Mouse (Mus musculus): Measurements from ENCODE around the gene Olfr1163. TPM values are rescaled to one million over a fixed set of nuclear protein-coding genes. Genes with fewer than 3 reads are reported as not detected.

Gene Olfr1163
- total RNA-seq (2023) = not detected

DNA sequence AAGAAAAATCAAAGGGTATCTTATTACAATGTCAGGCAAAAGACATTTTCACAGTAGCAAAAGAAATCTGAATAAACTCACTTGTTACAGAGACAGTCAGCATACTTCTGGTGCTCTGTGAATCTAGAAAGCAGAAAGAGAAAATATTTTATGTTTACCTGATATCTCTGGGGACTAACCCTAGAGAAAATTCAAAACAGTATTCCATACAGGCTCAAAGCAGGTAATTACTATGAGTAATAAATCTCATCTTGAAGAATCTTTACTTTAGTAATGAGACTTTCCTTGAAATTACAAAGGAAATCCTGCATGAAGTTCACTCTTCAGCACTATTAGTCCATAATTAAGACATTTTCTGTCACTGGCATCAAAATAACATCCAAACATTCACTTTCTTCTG is at the start of gene Olfr1163:
Olfr1163 (minus strand) TSS at position 101 of the 400 bp plus-strand sequence.

DNA sequence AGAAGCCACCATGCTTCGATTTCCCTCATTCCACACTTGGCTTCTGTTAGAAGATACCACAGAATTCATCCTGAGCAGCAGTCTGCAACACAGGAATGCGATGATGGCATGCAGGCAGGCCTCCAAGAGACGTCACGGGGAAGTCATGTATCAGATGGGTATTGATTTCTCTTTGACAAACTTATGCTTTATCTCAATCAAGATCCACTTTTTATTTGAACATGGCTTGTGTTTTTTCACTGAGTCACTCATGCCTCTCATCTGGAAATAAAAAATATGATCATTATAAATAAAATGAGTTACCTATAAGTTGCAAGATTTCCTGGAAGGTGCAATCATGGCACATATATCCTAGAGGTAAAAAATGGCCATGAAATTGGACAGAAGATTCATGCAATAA is 22.2 kb upstream of the Olfr1163 start, which contains the start of gene Olfr1164:
Olfr1164 (minus strand) TSS at position 101 of the 400 bp plus-strand sequence.

DNA sequence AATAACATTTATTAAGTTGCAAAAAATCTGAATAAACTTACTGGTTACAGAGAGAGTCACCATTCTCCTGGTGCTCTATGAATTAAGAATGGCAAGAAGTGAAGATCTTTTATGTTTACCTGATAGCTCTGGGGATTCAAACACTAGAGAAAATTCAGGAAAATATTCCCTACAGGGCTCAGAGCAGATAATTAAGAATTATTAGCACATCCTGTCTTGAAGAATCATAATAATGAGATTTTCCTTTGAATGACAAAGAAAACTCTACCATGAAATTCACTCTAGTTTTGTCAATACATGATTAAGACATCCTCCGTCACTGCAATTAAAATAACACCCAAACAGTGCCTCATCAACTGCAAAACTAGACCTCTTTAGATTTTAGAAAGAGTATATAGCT is 20.6 kb downstream of the Olfr1163 start, which contains the start of gene Olfr1162:
Olfr1162 (minus strand) TSS at position 101 of the 400 bp plus-strand sequence.

DNA sequence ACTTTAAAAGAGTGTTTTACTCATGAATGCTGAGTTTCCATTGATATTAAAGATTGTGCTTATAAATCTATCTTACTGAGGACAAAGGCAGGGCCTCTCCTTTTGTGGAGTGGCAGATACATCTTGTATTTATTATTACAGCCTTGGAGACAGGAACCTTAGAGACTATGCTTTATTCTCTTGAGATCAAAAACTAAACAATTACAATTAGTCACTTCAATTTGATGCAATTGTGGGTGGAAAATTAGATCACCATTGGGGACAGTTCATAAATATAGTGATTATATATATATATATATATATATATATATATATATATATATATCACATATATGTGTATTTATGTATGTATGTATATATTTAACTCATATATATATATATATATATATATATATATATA is 34.0 kb downstream of the Olfr1163 start, which contains the start of gene Olfr73:
Olfr73 (minus strand) TSS at position 101 of the 400 bp plus-strand sequence.

DNA sequence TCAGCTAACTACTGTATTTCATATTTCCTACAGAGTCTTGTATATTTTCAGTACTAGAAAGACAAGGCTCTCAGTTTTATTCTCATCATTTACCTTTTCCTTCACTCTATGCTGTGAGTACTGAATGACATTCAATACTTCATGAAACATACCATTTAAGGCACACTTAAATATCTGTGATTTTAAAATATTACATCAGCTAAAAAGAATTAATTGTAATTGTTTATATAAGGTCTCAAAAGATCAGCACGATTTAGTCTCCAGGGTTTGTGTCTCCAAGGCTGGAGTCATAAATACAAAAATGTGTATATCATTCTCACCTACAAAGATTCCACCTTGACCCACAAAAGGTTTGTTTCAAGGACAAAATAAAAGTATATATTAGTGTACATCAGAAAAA is 49.2 kb downstream of the Olfr1163 start, which contains the start of gene Olfr1161:
Olfr1161 (plus strand) TSS at position 301 of the 400 bp plus-strand sequence.

Other genes starting within 250 kb of the Olfr1163 start
- gene Olfr1148, start 241.3 kb downstream of the Olfr1163 start, total RNA-seq (2023) = not detected
- not detected for gene Olfr1150-ps1, start 227.8 kb downstream of the Olfr1163 start, total RNA-seq (2023)
- not detected for gene Olfr1151, start 216.0 kb downstream of the Olfr1163 start, total RNA-seq (2023)
- not detected for gene Olfr1152, start 205.3 kb downstream of the Olfr1163 start, total RNA-seq (2023)
- gene Olfr1153, start 176.9 kb downstream of the Olfr1163 start, total RNA-seq (2023) = not detected
- not detected for gene Olfr1154, start 166.7 kb downstream of the Olfr1163 start, total RNA-seq (2023)
- not detected for gene Olfr1155, start 126.7 kb downstream of the Olfr1163 start, total RNA-seq (2023)
- not detected for gene Olfr1156, start 118.7 kb downstream of the Olfr1163 start, total RNA-seq (2023)
- gene Olfr1157, start 103.5 kb downstream of the Olfr1163 start, total RNA-seq (2023) = not detected
- gene Olfr74, start 97.2 kb downstream of the Olfr1163 start, total RNA-seq (2023) = not detected
- not detected for gene Olfr1158, start 81.7 kb downstream of the Olfr1163 start, total RNA-seq (2023)
- gene Olfr1160, start 63.6 kb downstream of the Olfr1163 start, total RNA-seq (2023) = not detected
- gene Olfr1161, start 49.1 kb downstream of the Olfr1163 start, total RNA-seq (2023) = not detected
- gene Olfr73, start 34.1 kb downstream of the Olfr1163 start, total RNA-seq (2023) = not detected
- gene Olfr1162, start 20.7 kb downstream of the Olfr1163 start, total RNA-seq (2023) = not detected
- gene Olfr1164, start 22.1 kb upstream of the Olfr1163 start, total RNA-seq (2023) = not detected
- gene Olfr1166, start 56.4 kb upstream of the Olfr1163 start, total RNA-seq (2023) = not detected
- not detected for gene Olfr1167, start 83.4 kb upstream of the Olfr1163 start, total RNA-seq (2023)
- not detected for gene Olfr1168, start 110.0 kb upstream of the Olfr1163 start, total RNA-seq (2023)
- gene Olfr1170, start 156.5 kb upstream of the Olfr1163 start, total RNA-seq (2023) = not detected
- gene Olfr1173, start 208.0 kb upstream of the Olfr1163 start, total RNA-seq (2023) = under 1 TPM in 1 of 2 experiments, not detected in 1; 0.08 TPM
- not detected for gene Olfr1174-ps, start 243.3 kb upstream of the Olfr1163 start, total RNA-seq (2023)